Mouse (Mus musculus): ENCODE data around the gene Plcg2. TPM values are rescaled to one million over a fixed set of nuclear protein-coding genes. Genes with fewer than 3 reads are reported as not detected.
A peak's percentile ranks its signal among the peaks of the same experiment; 100 is the strongest.

Gene Plcg2
- total RNA-seq (2014; rRNA removed), result 1.8 and 2.1 TPM in 2 replicates
- 0.42 and 0.95 TPM in 2 replicates for polyA plus RNA-seq (2012; rRNA removed)

- 2% methylated on average over 62 of the region's 62 CpGs for WGBS
- TF ChIP-seq CTCF (IDR thresholded peaks at IDR 0.05; ENCODE audit: low read depth, low read length) (no peak), POLR2A (IDR thresholded peaks at IDR 0.05; ENCODE audit: extremely low read depth, insufficient read depth, low read length) (no peak)
Observed at GRCm38 (mm10) chr8:117498179-117498914, at the start of gene Plcg2. Gene Plcg2 (plus strand): TSS chr8:117498291.

GRCm38 (mm10) chr8:117451072-117451471 lies 47.0 kb upstream of the Plcg2 start:
- Histone ChIP-seq H3K9ac (ENCODE audit: low read depth, low read length) (no peak overlapping the region), H3K27ac (replicated peaks; ENCODE audit: insufficient read depth, low read depth, low read length) (no peak overlapping the region), H3K79me2 (ENCODE audit: control insufficient read depth, insufficient read depth, low read length) (no peaks in the 10 kb centered on the region), H3K4me3 (ENCODE audit: insufficient read depth, low read depth, low read length) (no peak overlapping the region), H3K27me3 (ENCODE audit: control insufficient read depth, insufficient read depth, low read length) (no peaks in the 10 kb centered on the region), H3K36me3 (ENCODE audit: control insufficient read depth, insufficient read depth, low read length) (peaks cover 20% of the 10 kb centered on the region; the same call in 1 of the 2 replicates), H3K4me1 (ENCODE audit: control insufficient read depth, insufficient read depth, low read length) (no peaks in the 10 kb centered on the region)
- TF ChIP-seq CTCF (IDR thresholded peaks at IDR 0.05; ENCODE audit: low read depth, low read length) (no peak), POLR2A (IDR thresholded peaks at IDR 0.05; ENCODE audit: extremely low read depth, insufficient read depth, low read length) (no peak)
- no peak for DNase-seq (ENCODE audit: extremely low read depth, low read depth, low spot score)
- WGBS, result 92% methylated on average over 9 of the region's 9 CpGs

More at GRCm38 (mm10) chr8:117498179-117498914, at the start of gene Plcg2:
- H3K4me1 ChIP-seq (ENCODE audit: control insufficient read depth, insufficient read depth, low read length), result 0 out of 2 replicates have a peak, but pooled peaks cover 2% of the 10 kb centered on the region
- H3K27me3 ChIP-seq (ENCODE audit: control insufficient read depth, insufficient read depth, low read length), result 0 out of 2 replicates have a peak, but pooled peaks cover 7% of the 10 kb centered on the region
- H3K4me3 ChIP-seq (ENCODE audit: insufficient read depth, low read depth, low read length), result peak within 1 kb of the TSS; percentile 54; the same call in 1 of the 2 replicates
- H3K79me2 ChIP-seq (ENCODE audit: control insufficient read depth, insufficient read depth, low read length), result no peaks in the 10 kb centered on the region
- DNase-seq (ENCODE audit: extremely low read depth, low read depth, low spot score), result no peak
- H3K27ac ChIP-seq (replicated peaks; ENCODE audit: insufficient read depth, low read depth, low read length), result no peak within 1 kb of the TSS
- peak within 1 kb of the TSS; percentile 69 for H3K9ac ChIP-seq (ENCODE audit: low read depth, low read length)
- H3K36me3 ChIP-seq (ENCODE audit: control insufficient read depth, insufficient read depth, low read length), result no peaks in the 10 kb centered on the region

DNA sequence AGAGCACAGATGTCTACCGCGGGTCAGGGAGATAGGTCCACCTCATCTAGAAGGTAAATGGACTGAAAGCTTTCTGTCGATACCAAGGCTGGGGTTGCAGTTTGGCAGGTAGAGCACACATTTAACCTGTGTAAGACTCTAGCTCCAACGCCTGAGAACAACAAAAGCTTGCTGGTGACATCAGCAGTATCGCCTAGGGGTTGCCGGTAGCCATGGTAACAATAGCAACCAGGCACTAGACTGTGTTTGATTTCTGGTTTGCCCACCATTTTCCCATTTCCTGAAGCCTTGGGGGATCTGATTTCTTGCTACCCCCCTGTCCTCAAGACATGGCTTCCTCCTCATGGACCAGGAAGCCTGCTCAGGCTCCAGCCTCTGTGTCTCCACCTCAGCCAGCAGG lies 44.1 kb upstream of the Plcg2 start:
- 80% methylated on average over 6 of the region's 6 CpGs for WGBS
- TF ChIP-seq CTCF (IDR thresholded peaks at IDR 0.05; ENCODE audit: low read depth, low read length), result no peak
- TF ChIP-seq POLR2A (IDR thresholded peaks at IDR 0.05; ENCODE audit: extremely low read depth, insufficient read depth, low read length), result no peak
- Histone ChIP-seq H3K36me3 (ENCODE audit: control insufficient read depth, insufficient read depth, low read length) (peaks cover 14% of the 10 kb centered on the region; the same call in 1 of the 2 replicates), H3K4me1 (ENCODE audit: control insufficient read depth, insufficient read depth, low read length) (no peaks in the 10 kb centered on the region), H3K9ac (ENCODE audit: low read depth, low read length) (no peak overlapping the region), H3K4me3 (ENCODE audit: insufficient read depth, low read depth, low read length) (no peak overlapping the region), H3K79me2 (ENCODE audit: control insufficient read depth, insufficient read depth, low read length) (no peaks in the 10 kb centered on the region), H3K27me3 (ENCODE audit: control insufficient read depth, insufficient read depth, low read length) (no peaks in the 10 kb centered on the region), H3K27ac (replicated peaks; ENCODE audit: insufficient read depth, low read depth, low read length) (no peak overlapping the region)
- DNase-seq (ENCODE audit: extremely low read depth, low read depth, low spot score), result no peak

DNA sequence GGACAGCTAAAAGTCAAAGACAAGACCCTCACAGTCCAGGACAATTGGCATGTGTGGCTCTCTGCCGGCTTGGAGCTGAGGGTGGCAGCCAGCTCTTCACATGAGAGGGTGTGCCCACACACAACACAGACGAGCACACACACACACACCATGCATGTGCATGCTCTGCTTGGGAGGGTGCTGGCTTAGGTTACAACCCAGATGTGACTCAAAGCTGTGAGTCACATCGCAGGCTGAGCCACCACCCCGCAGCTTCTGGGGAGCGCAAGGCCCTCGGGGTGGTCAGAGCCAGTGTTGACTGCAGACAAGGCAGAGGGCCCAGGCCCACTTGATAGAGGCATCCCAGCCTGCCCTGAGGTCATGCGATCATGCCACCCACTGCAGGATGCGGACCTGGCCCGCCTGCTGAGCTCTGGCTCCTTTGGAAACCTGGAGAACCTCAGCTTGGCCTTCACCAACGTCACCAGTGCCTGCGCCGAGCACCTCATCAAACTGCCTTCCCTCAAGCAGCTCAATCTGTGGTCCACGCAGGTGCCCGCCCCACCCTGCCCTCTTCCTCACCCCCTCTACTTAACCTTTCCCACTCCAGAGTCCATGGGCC lies 43.5 kb upstream of the Plcg2 start:
- Histone ChIP-seq H3K79me2 (ENCODE audit: control insufficient read depth, insufficient read depth, low read length) (no peaks in the 10 kb centered on the region), H3K4me1 (ENCODE audit: control insufficient read depth, insufficient read depth, low read length) (no peaks in the 10 kb centered on the region), H3K27me3 (ENCODE audit: control insufficient read depth, insufficient read depth, low read length) (no peaks in the 10 kb centered on the region), H3K27ac (replicated peaks; ENCODE audit: insufficient read depth, low read depth, low read length) (no peak overlapping the region), H3K36me3 (ENCODE audit: control insufficient read depth, insufficient read depth, low read length) (peaks cover 15% of the 10 kb centered on the region; the same call in 1 of the 2 replicates), H3K4me3 (ENCODE audit: insufficient read depth, low read depth, low read length) (no peak overlapping the region), H3K9ac (ENCODE audit: low read depth, low read length) (no peak overlapping the region)
- WGBS, result 92% methylated on average over 14 of the region's 14 CpGs
- TF ChIP-seq CTCF (IDR thresholded peaks at IDR 0.05; ENCODE audit: low read depth, low read length) (no peak), POLR2A (IDR thresholded peaks at IDR 0.05; ENCODE audit: extremely low read depth, insufficient read depth, low read length) (no peak)
- no peak for DNase-seq (ENCODE audit: extremely low read depth, low read depth, low spot score)

GRCm38 (mm10) chr8:117455701-117456100 lies 42.4 kb upstream of the Plcg2 start:
- H3K4me1 ChIP-seq (ENCODE audit: control insufficient read depth, insufficient read depth, low read length), result no peaks in the 10 kb centered on the region
- H3K9ac ChIP-seq (ENCODE audit: low read depth, low read length), result no peak overlapping the region
- TF ChIP-seq POLR2A (IDR thresholded peaks at IDR 0.05; ENCODE audit: extremely low read depth, insufficient read depth, low read length), result no peak
- no peak for TF ChIP-seq CTCF (IDR thresholded peaks at IDR 0.05; ENCODE audit: low read depth, low read length)
- no peak overlapping the region for H3K4me3 ChIP-seq (ENCODE audit: insufficient read depth, low read depth, low read length)
- no peaks in the 10 kb centered on the region for H3K79me2 ChIP-seq (ENCODE audit: control insufficient read depth, insufficient read depth, low read length)
- WGBS, result 88% methylated on average over 6 of the region's 6 CpGs
- peaks cover 9% of the 10 kb centered on the region; the same call in 1 of the 2 replicates for H3K36me3 ChIP-seq (ENCODE audit: control insufficient read depth, insufficient read depth, low read length)
- no peak overlapping the region for H3K27ac ChIP-seq (replicated peaks; ENCODE audit: insufficient read depth, low read depth, low read length)
- H3K27me3 ChIP-seq (ENCODE audit: control insufficient read depth, insufficient read depth, low read length), result no peaks in the 10 kb centered on the region
- DNase-seq (ENCODE audit: extremely low read depth, low read depth, low spot score), result no peak

Measured in liver, adult 2 months (tissue).